Mouse (Mus musculus) left cerebral cortex, postnatal 36 days (tissue): Measurements from ENCODE around the gene Zfp772. TPM values are rescaled to one million over a fixed set of nuclear protein-coding genes. Genes with fewer than 3 reads are reported as not detected.
"Not testable (repeated sequence)": the region's sequence is repeated elsewhere in the genome, so short reads cannot be mapped to it uniquely, and the experiment has no call there.

ENCODE experiments used
- DNase-seq, 2 experiments: peaks; one replicate each; pipeline ENCODE4 v3.0.0; 2021 to 2022; ENCODE audit warnings: low spot score in 2 of 2, mixed read lengths in 1 of 2
- intact Hi-C: fragments of 180-260 bp; cut with DNase I; formaldehyde crosslinking; loops from one replicate; pipeline ENCODE4 v1.15.1; 2025
- total RNA-seq, 2 experiments: library from RNA; stranded (reverse); gene quantifications; 2 replicates each; pipeline ENCODE4 v1.2.3; 2021

Gene Zfp772
- 10 to 100 TPM in 1 of 2 experiments, 1 to 10 TPM in 1; 7.5 to 10.0 TPM for total RNA-seq

GRCm38 (mm10) chr7:7209313-7210151, at the start of gene Zfp772:
Gene Zfp772, minus strand, starts transcription at chr7:7209998.
- intact Hi-C loops = not testable (repeated sequence)

GRCm38 (mm10) chr7:7247228-7247627, 37.4 kb upstream of the Zfp772 start, which contains the start of gene Vmn2r29:
Gene Vmn2r29, minus strand, starts transcription at chr7:7247328.
- DNase-seq, intact Hi-C loops: not testable (repeated sequence)

More at GRCm38 (mm10) chr7:7209313-7210151, at the start of gene Zfp772:
- DNase-seq = peak; percentile 19 to 39

- peak; percentile 77 to 82 for DNase-seq
- intact Hi-C loops = no loop called here
These were observed 21.4 kb downstream of the Zfp772 start for GRCm38 (mm10) chr7:7188191-7188942.

DNA sequence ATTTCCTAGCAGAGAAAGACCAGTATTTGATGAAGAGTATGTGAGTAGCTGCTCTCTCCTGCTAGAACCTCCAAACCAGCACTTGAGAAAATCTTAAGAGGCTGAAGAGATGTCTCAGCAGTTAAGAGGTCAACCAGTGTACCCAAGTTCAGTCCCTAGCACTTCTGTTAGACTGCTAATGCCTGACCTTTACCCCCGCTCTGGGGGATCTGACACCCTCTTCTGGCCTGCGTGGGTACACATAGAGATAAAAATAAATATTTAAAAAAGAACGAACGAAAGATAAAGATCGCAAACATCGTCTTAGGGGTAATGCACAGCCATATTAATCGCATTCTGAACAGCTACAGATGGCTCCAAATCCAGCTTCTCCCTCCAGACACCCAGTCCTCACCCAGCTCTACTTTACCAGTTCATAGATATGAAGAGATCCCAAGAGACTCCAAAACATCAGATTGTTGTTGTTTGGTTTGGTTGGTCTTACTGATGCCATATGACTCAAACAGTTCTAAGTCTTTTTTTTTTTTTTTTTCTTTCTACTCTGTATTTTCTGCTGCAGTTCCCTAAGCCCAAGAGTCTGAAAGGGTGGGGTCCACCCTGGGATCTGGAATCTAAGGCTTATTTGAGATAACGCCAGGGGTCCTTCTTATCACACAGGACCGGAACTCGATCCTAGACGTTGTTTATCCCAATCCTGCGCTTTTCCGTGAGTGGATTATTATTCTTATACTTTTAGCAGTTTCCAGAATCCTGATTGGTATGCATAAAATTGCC, 22.2 kb downstream of the Zfp772 start:
- intact Hi-C loops = no loop called here
- peak in 1 of 2 experiments; percentile 6 for DNase-seq

GRCm38 (mm10) chr7:7185897-7186296, 23.9 kb downstream of the Zfp772 start:
- intact Hi-C loops = no loop called here
- no peak for DNase-seq

GRCm38 (mm10) chr7:7171227-7172147, 38.3 kb downstream of the Zfp772 start, which contains the start of gene Zfp418:
Gene Zfp418, plus strand, starts transcription at chr7:7171330.
- intact Hi-C loops = loop anchor here (5.0 kb wide), 1 partner anchor 34 kb away; the partner anchor contains the start of gene Zfp773
- DNase-seq = peak; percentile 65 to 69

Other genes starting within 250 kb of the Zfp772 start
- not detected for gene Aurkc, start 214.7 kb downstream of the Zfp772 start, total RNA-seq
- gene Zfp954, start 88.5 kb downstream of the Zfp772 start, total RNA-seq = 10 to 100 TPM; 12.3 to 13.0 TPM
- gene Zfp773, start 73.2 kb downstream of the Zfp772 start, total RNA-seq = 1 to 10 TPM; 1.6 to 2.8 TPM
- 1 to 10 TPM; 5.9 to 6.8 TPM for gene Zfp418, start 38.7 kb downstream of the Zfp772 start, total RNA-seq
- gene Vmn2r29, start 37.3 kb upstream of the Zfp772 start, total RNA-seq = 1 to 10 TPM; 1.4 to 3.5 TPM
- gene Gm45844, start 68.3 kb upstream of the Zfp772 start, total RNA-seq = 10 to 100 TPM; 12.1 to 14.2 TPM
- 100 to 1,000 TPM; 134 to 148 TPM for gene Clcn4, start 90.9 kb upstream of the Zfp772 start, total RNA-seq
- not detected for gene Vmn2r30, start 127.6 kb upstream of the Zfp772 start, total RNA-seq
- gene Gm45783, start 164.6 kb upstream of the Zfp772 start, total RNA-seq = not detected
- gene Vmn2r31, start 189.7 kb upstream of the Zfp772 start, total RNA-seq = not detected